Mouse (Mus musculus) adipocyte (in vitro differentiated cells): Measurements from ENCODE around the gene Tnfrsf13c.
"Not testable (repeated sequence)": the region's sequence is repeated elsewhere in the genome, so short reads cannot be mapped to it uniquely, and the experiment has no call there.

ENCODE experiments used
- DNase-seq: peaks from one replicate; pipeline ENCODE4 v3.0.0-alpha.2; 2016; ENCODE audit warnings: low spot score

The Tnfrsf13c gene

GRCm38 (mm10) chr15:82223657-82224601, at the start of gene Tnfrsf13c:
TSS of gene Tnfrsf13c (minus strand) at chr15:82224369.
- DNase-seq, result no peak

GRCm38 (mm10) chr15:82272295-82272694, 48.1 kb upstream of the Tnfrsf13c start:
- DNase-seq, result no peak

GRCm38 (mm10) chr15:82271201-82271600, 47.0 kb upstream of the Tnfrsf13c start:
- DNase-seq, result peak; percentile 67

GRCm38 (mm10) chr15:82268783-82269182, 44.6 kb upstream of the Tnfrsf13c start:
- DNase-seq, result no peak

GRCm38 (mm10) chr15:82268185-82268584, 44.0 kb upstream of the Tnfrsf13c start:
- no peak for DNase-seq

- no peak for DNase-seq
Measured at GRCm38 (mm10) chr15:82266356-82266755, 42.2 kb upstream of the Tnfrsf13c start.

GRCm38 (mm10) chr15:82259510-82259909, 35.3 kb upstream of the Tnfrsf13c start:
- no peak for DNase-seq

GRCm38 (mm10) chr15:82255944-82256383, 31.8 kb upstream of the Tnfrsf13c start:
- no peak for DNase-seq

GRCm38 (mm10) chr15:82255248-82255647, 31.1 kb upstream of the Tnfrsf13c start:
- no peak for DNase-seq

GRCm38 (mm10) chr15:82252097-82252496, 27.9 kb upstream of the Tnfrsf13c start, which contains the start of gene 1500009C09Rik:
TSS of gene 1500009C09Rik (plus strand) at chr15:82252397.
- DNase-seq, result no peak

- DNase-seq, result no peak
Measured at GRCm38 (mm10) chr15:82251579-82251978, 27.4 kb upstream of the Tnfrsf13c start.

- peak; percentile 43 for DNase-seq
Measured at GRCm38 (mm10) chr15:82247131-82247776, 23.1 kb upstream of the Tnfrsf13c start.

GRCm38 (mm10) chr15:82244805-82245161, 20.6 kb upstream of the Tnfrsf13c start:
- not testable (repeated sequence) for DNase-seq

GRCm38 (mm10) chr15:82244115-82244804, 20.1 kb upstream of the Tnfrsf13c start, which contains the start of gene Cenpm:
TSS of gene Cenpm (minus strand) at chr15:82244748.
- DNase-seq, result peak; percentile 84

- DNase-seq, result no peak
Measured at GRCm38 (mm10) chr15:82243742-82244114, 19.6 kb upstream of the Tnfrsf13c start.

GRCm38 (mm10) chr15:82243311-82243710, 19.1 kb upstream of the Tnfrsf13c start:
- DNase-seq, result no peak

GRCm38 (mm10) chr15:82236565-82236964, 12.4 kb upstream of the Tnfrsf13c start:
- DNase-seq, result peak; percentile 76

GRCm38 (mm10) chr15:82235661-82236060, 11.5 kb upstream of the Tnfrsf13c start:
- DNase-seq, result no peak

- DNase-seq, result no peak
Measured at GRCm38 (mm10) chr15:82232651-82233050, 8.5 kb upstream of the Tnfrsf13c start.

- peak; percentile 55 for DNase-seq
Measured at GRCm38 (mm10) chr15:82231591-82232378, 7.6 kb upstream of the Tnfrsf13c start.

GRCm38 (mm10) chr15:82231100-82231499, 6.9 kb upstream of the Tnfrsf13c start:
- DNase-seq, result no peak
